Mouse (Mus musculus) frontal cortex, postnatal 10 days (tissue): ENCODE results near the gene Wdr78.

Experiments
- DNase-seq, 2 experiments: peaks; one replicate each; pipeline ENCODE4 v3.0.0; 2022; ENCODE audit warnings: low spot score in 2 of 2, mixed read lengths in 1 of 2

Gene Wdr78

GRCm38 (mm10) chr4:103056909-103057308 lies 57.4 kb downstream of the Wdr78 start:
- no peak for DNase-seq

GRCm38 (mm10) chr4:103048046-103048445 lies 66.3 kb downstream of the Wdr78 start:
- DNase-seq: no peak

- DNase-seq: no peak
These were observed 71.4 kb downstream of the Wdr78 start for GRCm38 (mm10) chr4:103042997-103043396.

GRCm38 (mm10) chr4:103039838-103040191 lies 74.5 kb downstream of the Wdr78 start:
- DNase-seq: no peak

- DNase-seq: no peak
These were observed 75.1 kb downstream of the Wdr78 start for GRCm38 (mm10) chr4:103039103-103039837.

GRCm38 (mm10) chr4:103028177-103029088 lies 85.9 kb downstream of the Wdr78 start:
- DNase-seq: no peak

GRCm38 (mm10) chr4:103027745-103028144 lies 86.6 kb downstream of the Wdr78 start:
- DNase-seq: no peak

- DNase-seq: no peak
These were observed 87.7 kb downstream of the Wdr78 start, which contains the start of gene Insl5 for GRCm38 (mm10) chr4:103026621-103027020. TSS of gene Insl5 (minus strand) at chr4:103026842.

GRCm38 (mm10) chr4:103013490-103013889 lies 100.9 kb downstream of the Wdr78 start:
- DNase-seq: no peak

- DNase-seq: no peak
These were observed 102.5 kb downstream of the Wdr78 start for GRCm38 (mm10) chr4:103011823-103012222.

- no peak for DNase-seq
These were observed 103.6 kb downstream of the Wdr78 start for GRCm38 (mm10) chr4:103010734-103011133.

- no peak for DNase-seq
These were observed 107.4 kb downstream of the Wdr78 start for GRCm38 (mm10) chr4:103006943-103007418.

- DNase-seq: no peak
These were observed 108.1 kb downstream of the Wdr78 start for GRCm38 (mm10) chr4:103006266-103006665.

- no peak for DNase-seq
These were observed 109.0 kb downstream of the Wdr78 start for GRCm38 (mm10) chr4:103005190-103005945.

GRCm38 (mm10) chr4:103004681-103005080 lies 109.7 kb downstream of the Wdr78 start:
- DNase-seq: no peak

GRCm38 (mm10) chr4:102991685-102992084 lies 122.7 kb downstream of the Wdr78 start:
- DNase-seq: no peak

- no peak for DNase-seq
These were observed 123.6 kb downstream of the Wdr78 start for GRCm38 (mm10) chr4:102990595-102991340.

GRCm38 (mm10) chr4:102990016-102990415 lies 124.3 kb downstream of the Wdr78 start:
- DNase-seq: no peak

- no peak for DNase-seq
These were observed 125.0 kb downstream of the Wdr78 start for GRCm38 (mm10) chr4:102989391-102989790.

- DNase-seq: no peak
These were observed 125.8 kb downstream of the Wdr78 start for GRCm38 (mm10) chr4:102988526-102988925.
